Comparison of ENCODE assay signal across 9 mouse cellular contexts in genomic region chr13:95638894-95639293, GRCm38 (mm10). TPM values are rescaled to one million over a fixed set of nuclear protein-coding genes. Genes with fewer than 3 reads are reported as not detected.
A peak's percentile ranks its signal among the peaks of the same experiment; 100 is the strongest.
DNase-seq lines count a peak whose midpoint lies in the region; ATAC-seq and TF ChIP-seq lines count a peak whose summit lies in the region.
"Had no signal": no experiment of that assay in that cellular context is flagged by ENCODE, and none has a peak within 500 bp of the region (broad histone marks: within the 10 kb centered on the region; RNA-seq: fewer than 3 reads in every experiment).

No protein-coding gene starts in this region.

- H3K27me3 ChIP-seq in intestine, embryonic 14.5 days (replicated peaks; ENCODE audit: control insufficient read depth, insufficient read depth, low read length) = no peaks in the 10 kb centered on the region
- no peaks in the 10 kb centered on the region for H3K27me3 ChIP-seq in intestine, postnatal 0 days (replicated peaks; ENCODE audit: control insufficient read depth, insufficient read depth, low read length)
- no peaks in the 10 kb centered on the region for H3K27me3 ChIP-seq in forebrain, postnatal 0 days (ENCODE audit: insufficient read depth, low read length)
- H3K27me3 ChIP-seq in kidney, embryonic 16.5 days (ENCODE audit: insufficient read depth, low read length) = no peaks in the 10 kb centered on the region
- H3K27me3 ChIP-seq: CH12.LX had no signal

- peak overlapping the region; percentile 67 for H3K27ac ChIP-seq in intestine, embryonic 14.5 days (ENCODE audit: low read depth)
- no peak overlapping the region; the same call in 1 of the 2 replicates for H3K27ac ChIP-seq in intestine, postnatal 0 days (ENCODE audit: low read depth, low read length)
- H3K27ac ChIP-seq in forebrain, postnatal 0 days (ENCODE audit: low read depth, low read length) = no peak overlapping the region
- peak overlapping the region; percentile 67 for H3K27ac ChIP-seq in kidney, embryonic 16.5 days (ENCODE audit: low read length)

- H3K9me3 ChIP-seq in intestine, embryonic 14.5 days (ENCODE audit: control insufficient read depth, low read length) = no peaks in the 10 kb centered on the region
- H3K9me3 ChIP-seq in intestine, postnatal 0 days (ENCODE audit: control insufficient read depth) = no peaks in the 10 kb centered on the region
- no peaks in the 10 kb centered on the region for H3K9me3 ChIP-seq in forebrain, postnatal 0 days (ENCODE audit: low read length)
- no peaks in the 10 kb centered on the region for H3K9me3 ChIP-seq in kidney, embryonic 16.5 days (ENCODE audit: low read length)

- no peak overlapping the region for H3K9ac ChIP-seq in intestine, embryonic 14.5 days (ENCODE audit: low read length)
- no peak overlapping the region for H3K9ac ChIP-seq in intestine, postnatal 0 days (ENCODE audit: low read depth, low read length)
- 0 out of 2 replicates have a peak overlapping the region, but pooled peaks have one; percentile 19 for H3K9ac ChIP-seq in forebrain, postnatal 0 days
- no peak overlapping the region for H3K9ac ChIP-seq in kidney, embryonic 16.5 days (replicated peaks; ENCODE audit: low read length)

- H3K4me1 ChIP-seq in intestine, embryonic 14.5 days (replicated peaks; ENCODE audit: control insufficient read depth, insufficient read depth, low read length) = peaks cover 32% of the 10 kb centered on the region
- no peaks in the 10 kb centered on the region for H3K4me1 ChIP-seq in intestine, postnatal 0 days (replicated peaks; ENCODE audit: control insufficient read depth, insufficient read depth, low read length)
- H3K4me1 ChIP-seq in forebrain, postnatal 0 days (ENCODE audit: insufficient read depth) = 0 out of 2 replicates have a peak, but pooled peaks cover 4% of the 10 kb centered on the region
- peaks cover 40% of the 10 kb centered on the region for H3K4me1 ChIP-seq in kidney, embryonic 16.5 days (ENCODE audit: insufficient read depth, low read length)

- no peak for ATAC-seq in intestine, embryonic 14.5 days (replicated peaks; ENCODE audit: low FRiP score, low TSS enrichment, low read depth)
- ATAC-seq in intestine, postnatal 0 days = no peak
- ATAC-seq in forebrain, postnatal 0 days = no peak
- ATAC-seq in kidney, embryonic 16.5 days (ENCODE audit: low FRiP score, low TSS enrichment) = peak; percentile 40

- H3K4me2 ChIP-seq in intestine, embryonic 14.5 days (ENCODE audit: low read length) = no peak overlapping the region
- H3K4me2 ChIP-seq in intestine, postnatal 0 days (replicated peaks; ENCODE audit: low read depth) = no peak overlapping the region
- H3K4me2 ChIP-seq in forebrain, postnatal 0 days (ENCODE audit: low read depth) = no peak overlapping the region
- no peak overlapping the region for H3K4me2 ChIP-seq in kidney, embryonic 16.5 days (replicated peaks; ENCODE audit: low read depth, low read length)

- no peak for TF ChIP-seq CTCF in intestine, postnatal 0 days (IDR thresholded peaks at IDR 0.05; ENCODE audit: low read depth)
- TF ChIP-seq CTCF in forebrain, postnatal 0 days (IDR thresholded peaks at IDR 0.05; ENCODE audit: low read depth) = no peak

- 26% methylated on average over 5 of the region's 5 CpGs for WGBS in intestine, embryonic 14.5 days
- 55% methylated on average over 5 of the region's 5 CpGs for WGBS in intestine, postnatal 0 days
- 44% methylated on average over 5 of the region's 5 CpGs for WGBS in forebrain, postnatal 0 days
- 20% methylated on average over 5 of the region's 5 CpGs for WGBS in kidney, embryonic 16.5 days

- DNase-seq in intestine, embryonic 14.5 days (ENCODE audit: low spot score) = no peak
- no peak for DNase-seq in forebrain, postnatal 0 days
- peak; percentile 43 for DNase-seq in lung, postnatal 25 days (ENCODE audit: low spot score)
- no peak for DNase-seq in spleen, postnatal 4 days (ENCODE audit: low spot score in 2 of 2)
- DNase-seq in urinary bladder, adult 18-20 months (ENCODE audit: low spot score in 2 of 2) = no peak
- no peak for DNase-seq in right cerebral cortex, adult 18-20 months

- no peak overlapping the region for H3K4me3 ChIP-seq in intestine, embryonic 14.5 days (ENCODE audit: low read depth, low read length)
- H3K4me3 ChIP-seq in intestine, postnatal 0 days (ENCODE audit: low read depth, low read length) = no peak overlapping the region
- no peak overlapping the region for H3K4me3 ChIP-seq in forebrain, postnatal 0 days (ENCODE audit: low read depth, low read length)
- H3K4me3 ChIP-seq in kidney, embryonic 16.5 days (ENCODE audit: low read length) = no peak overlapping the region

- peaks cover 3% of the 10 kb centered on the region; the same call in 1 of the 2 replicates for H3K36me3 ChIP-seq in intestine, embryonic 14.5 days (ENCODE audit: control insufficient read depth, insufficient read depth, low read length)
- H3K36me3 ChIP-seq in intestine, postnatal 0 days (ENCODE audit: control insufficient read depth, insufficient read depth) = peaks cover 15% of the 10 kb centered on the region
- H3K36me3 ChIP-seq in forebrain, postnatal 0 days (ENCODE audit: insufficient read depth) = 0 out of 2 replicates have a peak, but pooled peaks cover 2% of the 10 kb centered on the region
- H3K36me3 ChIP-seq in kidney, embryonic 16.5 days (ENCODE audit: insufficient read depth, low read length) = no peaks in the 10 kb centered on the region

RNA-seq across cellular contexts. Expression of gene F2r, which starts 20.6 kb away (rescaled TPM):
- polyA plus RNA-seq in intestine, embryonic 14.5 days (2014; fragmentation: Nextera tagmentation; extraction: Ambion mirVana) = 58.5 and 69.5 TPM in 2 replicates
- 19.4 and 20.2 TPM in 2 replicates for polyA plus RNA-seq in intestine, postnatal 0 days (2015; fragmentation: Nextera tagmentation; extraction: Ambion mirVana)
- 28.4 and 41.7 TPM in 2 replicates for total RNA-seq in forebrain, postnatal 0 days (2014; rRNA removed)
- 20.1 and 28.0 TPM in 2 replicates for polyA plus RNA-seq in forebrain, postnatal 0 days (2015; fragmentation: Nextera tagmentation; extraction: Ambion mirVana)
- 142 TPM in 2 replicates for polyA plus RNA-seq in kidney, embryonic 16.5 days (2015; fragmentation: Nextera tagmentation; extraction: Ambion mirVana)

RNA-seq across cellular contexts. Expression of gene F2rl2, which starts 57.8 kb away (rescaled TPM):
- 0.52 and 0.95 TPM in 2 replicates for polyA plus RNA-seq in intestine, embryonic 14.5 days (2014; fragmentation: Nextera tagmentation; extraction: Ambion mirVana)
- 0.17 and 0.43 TPM in 2 replicates for polyA plus RNA-seq in intestine, postnatal 0 days (2015; fragmentation: Nextera tagmentation; extraction: Ambion mirVana)
- total RNA-seq in forebrain, postnatal 0 days (2014; rRNA removed) = 0.10 and 1.1 TPM in 2 replicates
- 0.38 and 0.39 TPM in 2 replicates for polyA plus RNA-seq in forebrain, postnatal 0 days (2015; fragmentation: Nextera tagmentation; extraction: Ambion mirVana)
- 0.22 and 0.30 TPM in 2 replicates for polyA plus RNA-seq in kidney, embryonic 16.5 days (2015; fragmentation: Nextera tagmentation; extraction: Ambion mirVana)

Comparison
In these comparisons a context has a peak if more than half of its experiments do, and no peak if none do; other contexts are left out.
1. H3K27ac ChIP-seq: peak in intestine, embryonic 14.5 days (single experiment) and kidney, embryonic 16.5 days (single experiment); none in intestine, postnatal 0 days (single experiment) and forebrain, postnatal 0 days (single experiment).